Mouse (Mus musculus): ENCODE measurements at regions not wholly inside any gene's neighbourhood (a gene's known extent, or its start where the extent isn't known, plus 50 kb on each side); places are given as distances from the start of the nearest gene placed in this dataset.

DNA sequence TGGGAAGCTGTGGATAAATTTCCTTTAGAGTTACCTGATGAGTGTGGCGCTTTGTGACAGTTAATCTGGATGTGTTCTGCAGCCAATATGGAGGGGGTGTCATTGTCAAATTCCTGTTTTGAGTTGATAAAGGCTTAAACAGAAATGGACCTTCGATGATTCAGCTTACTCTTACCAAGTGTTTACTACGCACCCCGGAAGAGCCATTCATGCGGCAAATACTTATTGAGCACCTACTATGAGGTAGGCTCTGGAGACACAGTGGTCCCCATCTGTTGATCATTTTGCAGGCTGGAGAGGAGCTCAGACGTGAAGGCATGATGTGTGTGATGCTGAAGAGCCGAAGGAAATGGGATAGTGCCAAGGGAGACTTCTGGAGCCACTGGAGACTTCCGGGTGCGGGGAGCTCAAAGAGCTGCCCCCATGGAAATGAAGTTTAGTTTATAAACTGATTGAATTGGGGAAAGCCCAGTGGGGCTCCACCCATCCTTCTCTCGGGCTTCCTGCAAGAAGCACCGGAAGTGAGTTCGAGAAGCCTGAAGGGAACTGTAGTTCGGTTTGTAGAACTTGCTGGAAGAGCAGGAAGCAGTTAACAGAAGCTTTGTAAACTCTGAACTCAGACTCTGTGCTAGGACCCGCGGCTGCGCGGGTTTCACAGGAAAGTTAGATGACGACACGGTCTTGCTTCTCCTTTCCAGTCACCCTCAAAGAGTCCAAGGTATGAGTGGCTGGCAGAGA is 187.7 kb downstream of the Katnal1 start:
- DNase-seq: no peak

DNA sequence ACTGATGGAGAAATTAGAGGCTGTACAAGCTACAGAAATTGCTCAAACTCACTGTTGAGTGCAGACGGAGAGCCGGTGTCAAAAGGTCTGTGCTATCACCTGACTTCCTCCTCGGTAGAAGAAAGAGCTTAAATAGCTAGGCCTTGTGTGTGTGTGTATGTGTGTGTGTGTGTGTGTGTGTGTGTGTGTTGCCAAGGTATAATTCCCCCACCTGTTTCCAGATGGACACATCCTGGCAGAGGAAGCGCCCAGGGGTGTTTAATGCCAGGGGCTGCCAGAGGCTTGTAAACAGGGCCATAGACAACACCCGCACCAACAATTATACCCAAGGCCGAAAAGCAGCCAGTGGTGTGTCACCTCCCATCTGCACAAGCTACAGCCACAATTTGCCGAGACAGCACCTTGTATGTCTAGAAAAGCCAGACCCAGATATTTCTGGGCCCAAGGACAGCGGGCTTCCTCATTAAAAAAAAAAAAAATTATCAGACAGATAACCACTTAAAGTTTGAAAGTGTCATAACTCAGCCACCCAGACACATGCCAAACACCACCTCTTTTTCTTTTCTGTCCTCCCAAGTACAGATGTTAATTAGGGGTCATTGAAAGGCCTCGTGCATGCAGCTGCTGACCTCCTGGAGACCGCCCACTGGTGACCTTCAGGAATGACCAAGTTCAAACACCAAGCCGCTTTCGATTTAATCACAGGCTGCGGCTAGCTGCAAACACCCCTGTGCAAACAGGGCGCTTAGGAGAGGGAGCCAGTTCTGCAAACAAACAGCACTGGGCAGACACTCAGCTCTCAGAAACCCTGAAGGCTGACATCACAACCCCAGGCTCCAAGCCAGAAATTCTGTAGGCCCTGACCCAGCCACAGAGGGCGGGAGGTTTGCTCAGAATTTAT is 188.0 kb upstream of the Ubl3 start:
- DNase-seq: peak; percentile 86

DNA sequence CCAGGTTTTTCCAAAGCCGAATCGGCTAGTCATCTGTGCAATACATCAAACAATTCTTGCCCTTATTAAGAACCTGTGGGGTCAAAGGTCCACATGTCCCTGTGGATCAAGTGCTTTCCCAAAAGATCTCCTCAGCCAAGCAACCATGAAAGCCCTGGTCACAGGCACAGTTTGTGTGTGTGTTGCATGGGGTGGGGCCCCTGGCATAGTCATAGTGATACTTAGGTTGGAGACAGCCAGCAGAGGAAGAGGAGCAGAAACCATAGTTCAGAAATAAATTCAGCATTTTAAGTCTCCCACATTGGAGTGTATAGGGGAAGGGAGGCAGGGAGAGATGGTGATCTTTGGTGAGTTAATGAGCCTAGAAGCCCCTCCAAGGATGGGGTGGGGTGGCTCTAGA is 187.1 kb upstream of the Ubl3 start:
- no peak for DNase-seq

DNA sequence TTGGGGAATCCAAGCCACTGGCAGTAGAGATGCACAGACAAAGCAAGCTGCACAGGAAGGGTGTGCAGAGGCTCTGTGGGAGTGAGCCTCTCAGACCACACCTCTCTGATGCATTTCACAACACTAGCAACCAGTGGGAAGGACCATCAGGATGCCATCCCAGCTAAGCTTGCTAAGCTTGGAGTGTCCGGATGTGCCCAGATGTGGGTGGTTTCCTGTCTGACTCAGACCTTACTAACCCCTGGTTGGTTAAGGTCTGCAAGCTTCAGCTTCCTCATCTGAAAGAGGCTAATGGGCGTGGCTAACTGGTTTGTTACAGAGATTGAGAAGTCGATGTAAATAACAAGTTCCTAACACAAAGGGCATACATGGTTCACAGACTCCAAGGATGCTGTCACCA is 186.6 kb upstream of the Ubl3 start:
- DNase-seq: no peak

DNA sequence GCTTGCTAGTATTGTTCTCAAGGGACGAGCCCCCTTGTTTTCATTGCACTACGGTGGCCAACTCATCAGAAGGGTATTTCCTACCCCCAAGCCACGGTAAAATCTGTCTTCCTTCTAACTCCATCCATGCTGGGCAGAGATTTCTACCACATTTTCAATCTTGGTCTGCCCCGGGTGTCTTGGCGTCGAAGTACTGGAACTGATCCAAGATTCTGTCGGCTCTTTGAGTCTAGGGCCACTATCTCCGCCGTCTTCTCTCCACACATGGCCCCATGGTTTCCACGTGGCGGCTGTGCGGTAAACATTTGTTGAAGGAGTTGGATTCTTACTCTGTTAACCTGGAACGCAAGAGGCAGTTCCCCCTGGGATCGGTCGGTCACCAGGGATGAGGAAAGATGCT is 177.0 kb upstream of the Ubl3 start:
- DNase-seq: no peak

DNA sequence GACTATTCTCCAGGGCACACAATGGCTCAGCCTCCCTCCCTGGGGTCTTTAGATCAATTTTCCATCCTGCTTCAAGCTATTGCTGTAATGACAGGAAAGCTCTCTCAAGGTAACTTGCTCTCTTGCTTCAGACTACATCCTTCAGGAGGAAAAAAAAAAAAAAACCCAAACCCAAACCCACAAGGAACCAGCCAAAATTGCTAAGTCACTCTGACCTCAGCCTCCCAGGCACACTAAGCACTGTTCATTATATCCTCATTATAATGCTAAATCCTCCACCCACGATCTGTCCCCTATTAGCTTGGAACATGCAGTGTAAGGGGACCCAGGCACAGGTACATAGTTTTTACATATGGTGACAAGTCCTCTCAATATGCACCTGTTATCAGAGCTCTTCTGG is 175.9 kb upstream of the Ubl3 start:
- DNase-seq: no peak

DNA sequence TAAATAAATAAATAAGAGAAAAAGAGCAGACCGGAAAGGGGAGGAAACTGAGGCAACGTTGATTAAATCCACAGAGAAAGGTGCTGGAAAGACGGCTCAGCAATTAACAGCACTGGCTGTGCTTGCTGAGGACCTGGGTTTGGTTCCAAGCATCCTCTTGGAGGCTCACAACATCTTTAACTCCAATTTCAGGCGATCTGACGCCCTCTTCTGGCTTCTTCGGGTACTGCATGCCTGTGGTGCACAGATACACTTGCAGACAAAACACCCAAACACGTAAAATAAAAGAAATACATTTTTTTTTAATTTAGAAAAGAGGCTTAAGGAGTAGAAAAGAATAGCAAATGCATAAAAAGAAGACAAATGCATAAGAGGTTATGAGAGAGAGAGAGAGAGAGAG is 173.9 kb upstream of the Ubl3 start:
- DNase-seq: no peak

DNA sequence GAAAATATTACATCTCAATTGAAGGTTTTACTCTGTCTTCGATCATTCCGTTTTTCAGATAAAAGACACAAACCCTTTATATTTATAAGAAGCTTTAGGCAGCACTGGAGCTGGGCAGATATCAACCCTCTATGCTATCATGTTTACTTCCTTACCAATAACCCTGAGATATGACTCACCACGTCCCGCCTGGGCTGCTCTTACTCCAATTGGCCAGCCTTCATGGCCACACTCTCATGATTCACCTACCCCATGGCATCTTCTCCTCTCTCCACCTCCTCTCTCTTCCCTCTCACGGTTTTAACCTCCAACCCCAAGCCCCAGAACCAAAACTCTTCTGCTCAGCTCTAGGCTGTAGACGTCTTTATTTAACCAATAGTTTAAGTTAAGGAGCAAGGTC is 171.9 kb upstream of the Ubl3 start:
- peak; percentile 82 for DNase-seq

DNA sequence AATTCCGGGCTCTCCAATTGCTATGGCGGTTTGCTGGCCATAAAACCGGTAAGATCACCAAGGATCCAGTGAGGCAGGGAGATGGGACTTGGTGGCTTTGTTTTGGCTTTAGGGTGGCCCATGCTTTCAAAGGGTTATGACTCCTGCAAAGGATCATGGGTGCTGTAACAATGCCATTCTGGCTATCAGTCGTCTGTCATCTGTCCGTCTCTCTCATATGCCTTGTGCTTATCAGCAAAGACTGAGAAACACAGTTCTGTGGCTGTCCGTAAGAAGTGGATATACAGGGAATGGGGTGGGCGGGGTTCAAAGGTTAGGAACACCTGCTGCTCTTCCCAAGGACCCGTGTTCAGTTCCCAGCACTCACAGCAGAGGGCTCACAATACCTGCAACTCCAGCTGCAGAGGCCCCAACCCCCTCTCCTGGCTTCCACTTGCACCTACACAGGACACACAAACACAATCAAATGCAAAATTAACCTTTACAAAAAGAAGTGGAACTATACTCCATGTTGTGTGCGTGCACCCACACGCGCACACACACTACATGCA is 171.2 kb upstream of the Ubl3 start:
- DNase-seq: no peak

DNA sequence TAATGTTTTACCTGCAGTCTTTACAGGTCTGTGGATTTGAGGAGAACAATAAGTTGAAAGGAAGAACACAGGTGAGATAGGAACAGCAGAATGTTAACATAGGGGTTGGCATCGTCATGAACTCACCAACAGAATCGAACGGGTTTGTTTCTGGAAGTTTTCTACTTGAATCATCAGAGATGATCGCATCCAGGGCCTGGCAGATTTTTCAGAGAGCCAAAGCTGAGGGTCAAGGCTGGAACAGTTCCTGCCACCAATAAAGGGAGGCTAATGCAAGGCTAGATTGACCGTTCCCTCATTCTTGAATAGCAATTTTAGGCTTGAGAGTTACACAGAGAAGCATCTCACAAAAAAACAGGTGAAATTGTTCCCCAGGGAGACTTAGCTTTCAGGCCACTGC is 168.0 kb upstream of the Ubl3 start:
- DNase-seq: no peak

DNA sequence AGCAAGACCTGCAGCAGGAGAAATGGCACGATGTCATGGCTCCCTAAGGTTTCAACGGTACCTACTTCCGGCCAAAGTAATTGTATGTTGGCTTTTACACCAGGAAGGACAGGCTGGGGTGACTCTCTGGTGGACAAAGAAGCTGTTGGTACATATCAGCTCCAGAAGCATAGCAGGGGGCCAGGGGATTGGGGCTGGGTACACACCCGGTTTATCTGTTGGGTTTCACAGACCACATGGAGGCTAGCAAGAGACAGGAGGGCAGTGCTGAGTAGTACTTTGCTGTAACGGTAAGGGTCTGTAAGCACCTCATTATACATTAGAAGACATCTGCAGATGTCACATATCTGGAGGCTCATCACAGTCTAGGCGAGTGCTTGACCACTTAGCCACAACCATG is 164.0 kb upstream of the Ubl3 start:
- no peak for DNase-seq

DNA sequence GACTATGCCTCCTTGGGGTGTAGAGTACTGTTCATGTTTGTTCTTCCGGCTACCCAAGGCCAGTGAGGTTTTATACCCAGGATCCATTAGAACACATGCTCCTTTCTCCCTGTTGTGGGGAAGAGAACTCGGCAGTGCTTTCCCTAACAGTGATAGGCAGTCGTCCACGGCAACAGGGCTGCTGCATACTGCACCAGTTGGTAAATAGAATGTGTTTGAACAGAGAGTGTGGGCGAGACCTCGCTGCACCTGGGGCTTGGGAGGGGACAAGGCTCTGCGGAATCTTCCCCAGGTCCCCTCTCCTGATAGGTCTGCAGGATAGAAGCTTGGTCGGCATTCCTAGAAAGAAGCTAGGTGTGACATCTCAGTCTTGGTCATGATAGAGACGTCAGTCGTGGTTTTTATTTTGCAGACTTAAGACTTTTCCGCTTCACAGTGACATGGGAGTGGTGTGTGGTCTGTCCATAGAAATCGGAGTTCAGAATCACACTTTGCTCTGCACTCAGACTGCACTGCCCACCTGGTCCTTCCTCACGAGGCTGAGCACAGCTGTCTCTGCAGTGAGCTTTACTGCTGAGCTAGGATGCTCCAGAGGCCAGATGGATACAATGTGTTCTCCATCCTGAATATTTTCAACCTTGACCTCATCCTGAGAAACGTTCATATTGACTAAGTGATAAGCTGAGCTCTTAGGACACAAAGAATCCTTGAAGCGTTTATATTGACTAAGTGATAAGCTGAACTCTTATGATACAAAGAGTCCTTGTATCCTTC is 162.8 kb upstream of the Ubl3 start:
- DNase-seq: no peak

DNA sequence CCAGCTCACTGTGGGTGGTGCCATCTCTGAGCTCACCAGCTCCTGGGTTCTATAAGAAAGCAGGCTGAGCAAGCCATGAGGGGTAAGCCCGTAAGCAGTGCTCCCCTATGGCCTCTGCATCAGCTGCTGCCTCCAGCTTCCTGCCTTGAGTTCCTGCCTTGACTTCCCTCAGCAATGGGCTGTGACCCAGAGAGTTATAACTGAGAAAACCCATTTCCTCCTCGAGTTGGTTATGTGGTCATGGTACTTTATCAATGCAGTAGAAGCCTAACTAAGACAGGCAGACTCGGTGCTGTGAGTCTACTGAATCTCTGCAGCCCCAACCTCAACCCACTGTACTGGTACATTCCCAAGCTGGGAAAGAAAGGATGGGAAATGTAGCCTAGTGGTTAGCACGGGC is 162.2 kb upstream of the Ubl3 start:
- no peak for DNase-seq

DNA sequence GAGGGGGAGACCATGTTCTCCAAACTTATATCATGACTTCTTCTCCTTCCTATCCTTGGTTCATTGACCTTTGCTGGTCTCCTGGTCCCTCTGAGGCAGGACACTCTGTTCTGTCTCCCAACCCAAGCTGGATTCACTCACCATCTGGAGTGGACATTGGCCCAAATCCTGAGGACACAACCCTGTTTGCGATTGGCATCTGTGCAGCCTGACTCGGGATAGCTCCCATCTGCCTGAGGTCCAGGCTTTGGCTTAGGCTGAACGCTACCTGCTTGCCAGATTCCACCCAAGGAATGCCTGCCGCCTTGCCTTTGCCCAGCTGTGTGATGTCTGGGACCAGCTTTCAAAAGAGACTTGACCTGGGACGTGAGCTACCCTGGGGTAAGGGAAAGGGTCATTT is 161.2 kb upstream of the Ubl3 start:
- DNase-seq: no peak

DNA sequence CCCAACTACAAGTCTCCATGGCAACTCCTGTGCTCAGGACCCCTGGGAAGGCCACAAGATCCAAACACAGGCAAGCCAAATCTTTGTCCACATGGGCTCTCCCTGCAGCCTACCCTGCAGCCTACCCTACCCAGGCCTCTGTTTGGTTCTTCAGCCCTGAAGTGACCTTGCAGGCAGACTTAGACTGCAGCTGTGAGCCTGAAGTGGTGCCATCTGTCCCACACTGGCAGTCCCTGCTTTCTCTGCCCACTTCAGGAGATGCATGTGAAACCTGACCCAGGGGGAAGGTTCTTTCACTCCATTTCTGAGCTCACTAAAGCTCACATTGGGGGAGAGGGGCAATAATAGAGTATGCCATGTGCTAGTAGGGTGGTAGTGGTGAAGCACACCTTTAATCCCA is 160.4 kb upstream of the Ubl3 start:
- no peak for DNase-seq

DNA sequence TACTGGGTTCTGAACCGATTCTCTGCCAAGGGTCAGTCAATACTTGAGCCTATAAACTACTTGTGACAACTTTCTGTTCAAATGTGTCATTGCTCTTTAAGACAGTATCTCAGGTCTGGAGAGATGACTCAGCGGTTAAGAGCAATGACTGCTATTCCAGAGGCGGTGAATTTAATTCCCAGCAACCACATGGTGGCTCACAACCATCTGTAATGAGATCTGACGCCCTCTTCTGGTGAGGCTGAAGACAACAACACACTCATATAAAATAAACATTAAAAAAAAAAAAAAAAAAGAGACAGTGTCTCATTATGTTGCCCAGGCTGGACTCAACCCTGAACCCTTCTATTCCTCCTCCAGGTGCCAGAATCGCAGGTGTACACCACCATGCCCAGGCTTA is 159.0 kb upstream of the Ubl3 start:
- DNase-seq: no peak

DNA sequence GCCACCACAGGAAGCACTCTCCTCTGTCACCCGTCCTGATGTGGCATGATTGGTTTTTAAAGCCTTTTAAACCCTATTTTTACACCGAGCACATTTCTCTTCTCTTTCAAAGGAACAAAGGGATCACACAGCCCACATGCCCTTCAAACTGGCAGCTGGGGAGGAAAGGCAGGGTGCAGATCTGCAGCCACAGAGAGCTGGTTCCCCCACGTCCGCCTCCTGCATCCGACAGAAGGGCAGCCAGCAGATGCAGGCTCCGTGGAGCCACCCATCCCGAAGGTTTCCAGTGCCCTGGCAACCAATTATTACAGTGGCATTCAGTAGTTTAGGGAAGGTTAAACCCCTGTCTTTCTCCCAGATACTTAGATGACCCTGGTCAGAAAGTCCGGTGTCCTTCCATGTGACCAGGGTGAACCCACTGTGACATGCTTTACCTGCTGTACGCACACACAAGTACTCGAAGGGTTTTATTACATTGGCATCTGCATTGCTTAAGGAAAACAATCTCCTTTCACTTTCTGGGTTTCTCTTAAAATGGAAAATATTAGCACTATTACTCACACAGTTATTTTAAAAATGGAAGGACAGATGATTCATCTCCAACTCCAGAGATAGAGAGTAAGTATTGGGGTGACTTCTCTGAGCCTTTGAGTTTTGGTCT is 156.7 kb upstream of the Ubl3 start:
- DNase-seq: peak; percentile 52

DNA sequence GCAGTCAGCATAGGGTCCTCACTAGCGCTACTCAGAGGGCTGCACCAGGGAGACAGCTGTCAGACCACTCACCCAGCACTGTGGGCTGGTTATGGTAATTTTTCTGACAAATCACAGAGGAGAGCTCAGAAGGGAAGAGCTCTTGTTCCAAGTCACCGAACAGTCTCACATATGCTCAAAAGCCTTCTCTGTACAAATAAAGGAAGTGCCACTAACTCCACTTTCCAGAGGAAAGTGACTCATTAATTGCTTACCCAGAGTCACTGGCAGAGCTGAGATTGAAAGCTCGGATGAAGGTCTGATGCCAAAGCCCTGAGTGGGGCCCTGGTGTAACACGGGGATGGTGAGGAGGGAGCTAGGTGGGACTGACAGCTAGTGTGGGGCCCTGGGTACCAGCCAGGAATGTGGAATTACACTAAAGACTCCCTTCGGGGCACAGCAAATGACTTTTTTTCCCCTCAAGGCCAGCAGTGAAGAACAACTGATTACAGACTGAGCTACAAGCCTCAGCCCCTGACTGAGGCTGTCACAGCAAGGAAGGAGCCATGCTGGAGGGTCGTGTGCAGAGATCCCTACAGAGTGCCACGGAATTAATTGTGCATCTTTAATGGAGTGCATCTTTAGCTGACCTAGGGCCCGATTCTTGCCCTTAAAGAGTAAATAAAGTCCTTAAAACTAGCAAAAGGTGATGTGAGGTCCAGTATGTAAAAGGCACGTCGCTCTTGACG is 155.6 kb upstream of the Ubl3 start:
- peak; percentile 56 for DNase-seq

DNA sequence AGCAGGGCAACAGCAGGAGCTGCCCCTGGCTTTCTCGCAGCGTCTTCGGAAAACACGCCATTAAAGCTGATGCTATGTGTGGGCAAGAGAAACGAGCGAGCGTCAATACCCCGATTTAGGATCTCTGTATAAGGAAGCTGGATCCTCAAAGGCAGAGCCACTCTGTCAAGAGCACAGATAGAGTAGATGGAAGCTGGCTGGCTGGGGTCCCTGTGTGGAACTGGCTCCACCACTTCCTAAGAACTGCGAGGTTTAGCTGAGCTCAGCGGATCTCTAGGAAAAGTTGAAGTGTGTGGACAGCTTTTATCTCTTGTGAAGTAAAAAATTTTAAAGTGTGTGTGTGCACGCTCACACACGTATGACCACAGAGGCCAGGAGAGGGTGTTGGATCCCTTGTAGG is 154.7 kb upstream of the Ubl3 start:
- DNase-seq: no peak

DNA sequence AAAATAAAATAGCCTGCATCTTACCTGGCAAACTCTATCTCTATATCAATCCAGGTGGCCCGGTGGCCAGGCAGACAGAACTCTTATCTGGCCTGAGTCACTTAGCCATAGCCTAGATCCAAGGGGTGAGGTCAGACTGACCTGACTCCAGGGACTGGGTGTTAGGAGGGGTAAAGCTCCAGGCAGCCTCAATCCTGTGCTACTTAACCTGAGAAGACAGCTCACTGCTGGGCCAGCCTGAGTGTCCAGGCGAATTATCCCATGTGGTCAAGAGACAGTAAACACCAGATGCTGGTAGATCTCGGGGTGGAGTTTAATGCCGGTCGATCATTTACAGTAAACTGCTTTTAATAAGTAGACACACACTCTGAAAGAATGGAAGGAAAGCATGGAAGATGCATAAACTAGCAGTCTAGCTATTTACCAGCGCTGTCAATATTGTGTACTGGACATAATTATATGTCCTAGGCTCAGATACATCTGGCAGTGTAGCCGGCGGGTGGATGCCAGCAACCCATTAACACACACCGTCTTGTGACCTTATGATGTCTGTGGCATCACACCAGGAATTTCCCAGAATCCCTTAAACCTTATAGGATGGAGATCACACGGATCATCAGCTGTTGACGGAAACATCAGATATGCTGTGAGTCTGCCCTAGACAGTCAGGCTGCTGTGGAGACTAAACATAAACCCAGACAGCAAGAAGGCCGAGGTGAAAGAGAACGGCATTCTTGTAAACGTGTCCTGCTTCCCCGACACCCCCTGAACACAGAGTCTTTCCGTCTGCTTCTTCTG is 153.9 kb upstream of the Ubl3 start:
- DNase-seq: no peak

DNA sequence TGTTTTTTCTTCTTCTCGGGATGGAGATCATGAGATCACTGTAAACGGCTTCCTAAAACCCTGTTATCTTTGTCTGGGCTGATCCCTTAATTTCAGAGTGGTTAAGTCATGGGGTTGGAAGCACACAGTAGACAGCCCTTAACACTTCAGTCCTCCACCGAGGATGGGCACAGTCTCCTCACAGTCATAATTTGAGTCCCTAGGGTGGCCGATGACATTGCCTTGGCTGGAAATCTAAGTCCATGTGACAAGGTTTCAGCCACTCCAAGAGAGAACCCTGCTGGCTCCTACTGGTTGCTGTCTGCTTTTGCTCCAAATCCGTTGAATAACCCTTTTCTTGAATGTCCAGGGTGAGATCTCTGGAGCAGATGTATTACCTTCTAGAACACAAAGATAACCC is 152.2 kb upstream of the Ubl3 start:
- no peak for DNase-seq

All from adrenal gland, postnatal 14 days (tissue).